Mouse (Mus musculus): Measurements from ENCODE around the gene Prrt2.

Prrt2 gene

DNA sequence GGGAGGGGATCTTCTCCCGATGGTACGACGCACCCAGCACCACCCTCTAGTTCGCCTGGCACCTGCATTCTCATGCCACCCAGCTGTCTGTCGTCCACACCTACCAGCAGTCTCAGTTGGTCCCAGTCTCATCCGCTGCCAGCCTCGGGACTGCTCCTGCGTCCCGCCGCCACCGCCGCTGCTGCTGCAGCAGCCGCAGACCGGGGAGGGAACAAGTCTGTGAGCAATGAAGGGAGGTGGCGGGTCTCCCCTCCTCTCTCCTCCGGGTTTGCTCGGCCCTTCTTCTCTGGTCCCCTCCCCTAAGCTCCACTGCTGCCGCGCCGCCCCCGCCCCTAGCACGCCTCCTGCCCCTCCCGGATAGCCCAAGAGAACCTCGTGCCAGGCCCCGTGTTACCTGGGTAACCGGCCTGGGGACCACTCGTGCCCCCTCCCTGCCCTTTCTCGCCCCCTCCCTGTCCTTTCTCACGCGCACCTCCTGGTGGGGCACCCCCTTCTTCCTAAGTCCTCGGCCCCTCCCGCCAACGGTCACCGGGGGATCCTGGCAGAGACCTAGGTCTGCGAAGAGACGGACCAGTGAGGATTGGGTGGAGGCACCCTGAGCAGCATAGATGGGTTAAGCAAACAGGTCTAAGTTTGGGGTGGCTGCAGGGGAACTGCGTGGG lies at the start of gene Prrt2, which contains the start of gene Gm42742:
Gene Prrt2, minus strand, starts transcription at position 311 of the 662 bp plus-strand sequence.
Gene Gm42742, minus strand, starts transcription at position 197 of the 662 bp plus-strand sequence.
- ATAC-seq (ENCODE audit: low TSS enrichment) = peak; percentile 21

DNA sequence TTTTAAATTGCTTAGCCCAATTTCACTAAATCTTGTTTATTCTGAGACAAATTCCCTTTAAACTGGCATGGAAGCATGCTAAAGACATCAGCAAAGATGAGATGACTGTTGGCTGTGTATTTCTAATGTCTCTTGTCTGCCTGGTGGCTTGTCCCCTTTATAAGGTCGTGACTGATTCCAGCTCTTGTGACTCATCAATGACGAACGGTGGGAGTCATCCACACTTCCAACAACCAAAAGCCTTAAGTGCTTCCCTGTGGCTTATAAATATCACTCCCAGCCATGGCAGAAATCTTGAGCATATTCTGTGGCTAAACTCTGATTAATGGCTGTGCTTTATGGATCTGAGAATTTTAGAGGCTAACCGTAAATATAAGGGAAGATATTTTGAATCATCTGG lies 45.3 kb upstream of the Prrt2 start:
- ATAC-seq (ENCODE audit: low TSS enrichment) = no peak

DNA sequence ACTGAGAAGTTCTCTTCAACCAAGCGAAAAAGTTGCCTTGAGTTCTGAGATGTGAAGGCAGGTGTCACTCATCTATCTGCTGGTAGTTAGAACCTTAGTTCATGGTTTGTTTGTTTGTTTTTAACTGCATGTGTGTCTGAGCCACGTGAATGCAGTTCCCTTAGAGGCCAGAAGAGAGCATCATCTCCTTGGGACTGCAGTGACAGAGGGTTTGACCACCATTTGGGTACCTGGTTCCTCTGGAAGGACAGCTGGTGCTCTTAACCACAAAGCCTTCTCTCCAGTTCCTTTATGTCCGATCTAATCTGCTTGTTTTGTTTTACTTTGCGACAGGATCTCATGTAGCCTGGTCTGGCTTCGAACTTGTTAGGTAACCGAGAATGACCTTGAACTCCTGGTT lies 44.5 kb upstream of the Prrt2 start:
- no peak for ATAC-seq (ENCODE audit: low TSS enrichment)

DNA sequence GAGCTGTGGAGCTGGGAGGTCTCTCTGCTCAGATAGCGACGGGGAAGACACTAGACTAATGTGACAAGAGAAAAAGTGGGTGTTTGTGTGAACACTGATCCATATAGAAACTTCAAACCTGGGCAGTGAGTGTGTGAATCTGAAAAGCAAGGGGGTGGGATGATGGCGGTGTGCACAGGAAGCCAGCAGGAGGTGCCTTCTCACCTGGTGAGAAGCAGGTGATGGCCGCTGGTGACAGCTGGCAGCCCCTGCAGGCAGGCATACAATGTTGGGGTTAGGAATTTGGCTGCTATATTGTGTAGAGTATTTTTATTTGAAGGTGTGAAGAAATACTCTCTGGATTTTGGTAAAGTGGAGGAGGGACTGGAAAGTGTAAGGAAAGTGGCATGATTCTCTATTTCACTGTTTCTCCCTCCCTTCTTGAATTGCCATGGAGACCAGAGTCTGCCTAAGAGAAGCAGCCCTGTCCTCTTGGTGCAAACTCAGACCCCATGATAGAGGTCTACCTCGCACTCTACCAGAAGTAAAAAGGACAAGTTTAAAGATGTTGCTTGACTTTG lies 34.1 kb upstream of the Prrt2 start:
- peak; percentile 76 for ATAC-seq (ENCODE audit: low TSS enrichment)

DNA sequence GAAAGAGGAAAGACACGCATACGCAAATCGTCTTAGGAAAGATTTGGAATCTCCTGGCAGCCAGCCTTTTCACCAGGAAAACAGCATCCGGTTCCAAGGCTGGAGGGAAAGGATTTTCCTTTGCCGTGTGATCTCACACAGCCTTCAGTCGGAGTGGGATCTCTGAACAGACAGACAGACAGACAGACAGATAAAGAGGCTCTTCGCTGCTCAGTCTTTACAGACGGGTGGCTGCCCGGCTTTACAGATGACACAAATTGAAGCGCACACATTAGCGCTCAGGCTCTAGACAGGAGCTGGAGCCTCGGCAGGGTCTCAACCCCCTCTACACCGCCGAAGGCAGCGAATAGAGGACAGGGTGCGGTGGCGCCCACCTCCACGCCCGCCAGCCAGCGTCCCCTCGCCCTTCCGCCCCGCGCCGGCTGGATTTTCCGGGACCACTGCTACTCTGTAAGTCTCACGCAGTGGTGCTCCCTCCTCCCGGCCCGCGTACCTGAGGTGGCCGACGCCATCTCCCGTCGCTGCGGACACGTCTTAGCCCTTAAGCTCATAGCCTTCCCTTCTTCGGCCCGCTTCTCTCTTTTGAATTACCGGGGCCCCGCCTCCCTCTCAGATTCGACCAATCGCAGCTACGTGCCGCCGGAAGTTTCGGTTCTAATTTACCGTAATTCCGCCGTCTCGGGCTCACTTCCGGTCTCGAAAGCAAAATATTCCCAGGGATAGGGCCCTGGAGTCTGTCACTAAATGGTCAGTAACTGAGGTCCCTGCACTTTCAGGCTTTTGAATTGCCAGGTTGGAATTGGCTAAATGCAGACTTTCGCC lies 21.1 kb upstream of the Prrt2 start, which contains the start of gene Kif22:
Gene Kif22, minus strand, starts transcription at position 621 of the 822 bp plus-strand sequence.
- peak; percentile 94 for ATAC-seq (ENCODE audit: low TSS enrichment)

DNA sequence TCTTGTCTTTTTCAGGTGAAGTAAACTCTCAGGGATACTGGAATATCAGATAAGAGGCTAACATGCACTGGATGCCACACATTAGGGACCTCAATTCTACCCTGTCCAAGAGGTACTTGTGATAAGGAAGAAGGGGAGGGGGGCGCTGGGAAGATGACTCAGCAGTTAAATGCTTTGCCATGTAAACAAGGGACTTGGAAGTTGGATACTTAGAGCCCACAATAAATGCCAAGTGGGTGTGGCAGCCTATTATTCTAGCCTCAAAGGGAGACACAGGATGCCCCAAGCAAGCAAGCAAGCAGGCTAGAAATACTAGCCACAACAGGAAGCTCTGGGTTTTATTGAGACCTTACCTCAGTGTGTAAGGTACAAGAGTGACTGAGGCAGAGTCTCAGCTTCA lies 10.2 kb upstream of the Prrt2 start:
- no peak for ATAC-seq (ENCODE audit: low TSS enrichment)

DNA sequence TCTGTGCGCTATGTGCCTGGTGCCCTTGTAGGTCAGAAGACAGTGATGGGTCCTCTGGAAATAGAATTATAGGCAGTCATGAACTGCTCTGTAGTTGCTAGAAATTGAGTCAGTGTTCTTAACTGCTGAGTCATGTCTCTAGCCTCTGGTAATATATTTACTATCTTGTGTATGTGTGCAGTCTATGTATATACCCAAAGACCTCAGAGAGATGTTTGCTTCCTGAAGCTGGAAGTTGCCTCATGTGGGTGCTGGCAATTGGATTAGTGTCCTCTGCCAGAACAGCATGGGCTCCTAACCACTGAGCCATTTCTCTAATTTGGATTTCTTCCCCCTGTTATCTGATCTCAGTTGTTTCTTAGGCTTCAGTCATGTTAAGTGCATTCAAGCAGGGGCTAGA lies 9.2 kb upstream of the Prrt2 start:
- no peak for ATAC-seq (ENCODE audit: low TSS enrichment)

DNA sequence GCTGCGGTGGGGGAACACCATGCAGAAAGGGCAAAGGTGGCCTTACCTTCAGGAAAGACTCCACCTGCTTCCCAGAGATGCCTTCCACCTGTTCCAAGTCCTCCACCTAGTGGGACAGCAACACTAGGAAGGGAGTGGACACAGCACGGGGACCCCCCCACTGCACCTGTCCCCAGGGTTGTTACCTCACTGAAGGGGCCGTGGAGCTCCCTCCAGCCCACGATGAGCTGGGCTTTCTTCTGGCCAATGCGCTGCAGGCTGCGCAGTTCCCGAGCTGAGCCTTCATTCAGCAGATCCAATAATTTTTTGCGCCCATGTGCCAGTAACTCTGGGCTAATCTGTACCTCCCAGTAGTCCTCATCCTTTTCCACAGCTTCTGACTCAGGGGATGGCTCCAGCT lies 6.9 kb upstream of the Prrt2 start:
- ATAC-seq (ENCODE audit: low TSS enrichment) = no peak

DNA sequence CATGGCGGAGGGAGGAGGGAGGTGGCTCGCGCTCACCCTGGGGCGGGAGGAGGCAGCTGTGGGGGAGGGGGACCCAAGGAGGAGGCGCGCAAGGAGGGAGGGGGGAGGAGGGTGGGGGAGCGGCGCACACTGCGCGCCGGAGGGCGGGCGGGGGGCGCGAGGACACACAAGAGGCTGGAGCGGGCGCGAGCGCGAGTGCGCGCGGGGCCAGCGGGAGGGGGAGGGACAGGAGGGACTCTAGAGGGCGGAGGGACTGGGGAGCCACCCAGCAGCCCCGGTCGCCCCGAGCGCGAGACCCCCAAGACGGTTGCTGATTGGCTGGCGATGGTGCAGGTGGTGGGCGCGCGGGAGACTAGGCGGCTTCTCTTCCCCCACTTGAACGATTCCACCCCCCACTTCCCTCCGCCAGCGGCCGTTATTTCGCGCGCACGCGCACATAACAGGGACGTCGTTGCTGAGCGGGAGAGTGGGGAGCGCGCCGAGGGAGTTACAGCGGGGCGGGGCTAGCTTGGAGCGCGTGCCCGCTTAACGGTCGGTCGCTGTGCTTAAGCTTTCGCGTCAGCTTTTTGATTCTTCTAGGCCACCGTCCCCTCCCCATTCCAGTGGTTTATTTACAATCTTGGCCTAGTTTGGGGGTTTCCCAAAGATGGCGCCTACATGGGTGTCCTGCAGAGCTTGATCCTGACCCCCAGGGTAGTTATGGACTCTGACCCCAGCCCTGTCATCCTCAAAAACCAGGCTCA lies 6.1 kb upstream of the Prrt2 start, which contains the start of gene Maz:
Gene Maz, minus strand, starts transcription at position 54 of the 743 bp plus-strand sequence.
- peak; percentile 64 for ATAC-seq (ENCODE audit: low TSS enrichment)

DNA sequence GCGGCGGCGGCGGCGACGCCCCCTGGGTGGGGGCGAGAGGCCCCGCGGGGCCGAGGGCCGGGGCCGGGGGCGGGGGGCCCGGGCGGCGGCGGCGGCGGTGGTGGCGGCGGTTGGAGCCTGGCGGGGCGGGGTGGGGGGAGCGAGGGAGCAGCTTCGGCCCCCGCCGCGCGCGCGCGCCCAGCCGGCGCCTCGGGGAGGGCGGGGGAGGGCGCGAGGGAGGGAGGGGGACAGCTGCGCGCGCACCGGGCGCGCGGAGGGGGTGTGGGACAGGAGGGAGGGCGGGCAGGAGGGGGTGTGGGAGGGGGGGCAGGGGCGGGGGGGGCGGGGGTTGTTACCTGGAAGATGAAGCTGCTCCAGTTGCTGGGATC lies 5.6 kb upstream of the Prrt2 start:
- no peak for ATAC-seq (ENCODE audit: low TSS enrichment)

DNA sequence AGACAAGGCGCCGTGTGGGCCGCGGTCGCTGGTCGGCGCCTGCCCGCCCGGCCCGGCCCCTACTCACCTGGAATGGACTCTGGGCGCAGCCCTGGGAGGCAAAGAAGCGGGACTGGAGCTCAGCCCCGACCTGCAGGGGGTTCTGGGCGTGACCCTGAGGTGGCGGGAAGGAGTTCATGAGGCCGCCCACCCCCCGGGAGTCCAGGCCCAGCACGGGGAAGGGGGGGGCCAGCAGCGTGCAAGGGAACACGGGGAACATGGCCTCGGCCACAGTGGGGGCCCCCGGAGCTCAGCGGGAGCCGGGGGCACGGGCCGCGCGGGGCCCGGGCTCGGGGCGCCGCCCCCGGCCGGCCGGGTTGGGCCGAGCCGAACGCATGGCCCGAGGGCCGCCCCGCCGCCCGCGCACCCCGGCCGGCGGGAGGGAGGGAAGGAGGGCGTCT lies 5.2 kb upstream of the Prrt2 start:
- no peak for ATAC-seq (ENCODE audit: low TSS enrichment)

DNA sequence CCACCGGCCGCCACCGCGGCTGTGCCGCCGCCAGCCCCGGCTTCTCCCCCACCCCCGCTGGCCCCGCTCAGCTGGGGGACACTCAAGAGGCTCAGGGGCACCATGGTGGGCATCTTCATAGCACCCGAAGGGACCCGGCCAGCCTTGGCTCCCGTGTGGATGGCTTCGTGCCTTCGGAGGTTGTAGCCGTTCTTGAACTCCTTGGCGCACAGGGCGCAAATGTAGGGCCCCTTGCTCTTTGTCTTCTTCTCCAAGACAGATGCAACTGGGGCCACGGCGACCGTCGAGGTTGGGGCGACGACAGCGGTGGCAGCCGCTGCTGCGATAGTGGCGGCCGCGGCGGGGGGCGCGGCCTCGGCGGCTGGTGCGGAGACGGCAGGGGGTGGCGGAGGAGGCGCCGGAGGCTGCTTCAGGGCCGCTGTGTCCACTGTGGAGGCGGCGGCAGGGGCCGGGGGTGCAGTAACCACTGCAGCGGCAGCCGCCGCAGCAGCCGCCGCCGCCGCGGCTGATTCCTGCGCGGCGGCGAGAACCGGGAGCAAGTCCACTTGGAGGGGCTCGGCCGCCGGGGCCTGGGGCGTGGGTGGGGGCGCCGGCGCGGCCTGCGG lies 4.6 kb upstream of the Prrt2 start:
- ATAC-seq (ENCODE audit: low TSS enrichment) = no peak

DNA sequence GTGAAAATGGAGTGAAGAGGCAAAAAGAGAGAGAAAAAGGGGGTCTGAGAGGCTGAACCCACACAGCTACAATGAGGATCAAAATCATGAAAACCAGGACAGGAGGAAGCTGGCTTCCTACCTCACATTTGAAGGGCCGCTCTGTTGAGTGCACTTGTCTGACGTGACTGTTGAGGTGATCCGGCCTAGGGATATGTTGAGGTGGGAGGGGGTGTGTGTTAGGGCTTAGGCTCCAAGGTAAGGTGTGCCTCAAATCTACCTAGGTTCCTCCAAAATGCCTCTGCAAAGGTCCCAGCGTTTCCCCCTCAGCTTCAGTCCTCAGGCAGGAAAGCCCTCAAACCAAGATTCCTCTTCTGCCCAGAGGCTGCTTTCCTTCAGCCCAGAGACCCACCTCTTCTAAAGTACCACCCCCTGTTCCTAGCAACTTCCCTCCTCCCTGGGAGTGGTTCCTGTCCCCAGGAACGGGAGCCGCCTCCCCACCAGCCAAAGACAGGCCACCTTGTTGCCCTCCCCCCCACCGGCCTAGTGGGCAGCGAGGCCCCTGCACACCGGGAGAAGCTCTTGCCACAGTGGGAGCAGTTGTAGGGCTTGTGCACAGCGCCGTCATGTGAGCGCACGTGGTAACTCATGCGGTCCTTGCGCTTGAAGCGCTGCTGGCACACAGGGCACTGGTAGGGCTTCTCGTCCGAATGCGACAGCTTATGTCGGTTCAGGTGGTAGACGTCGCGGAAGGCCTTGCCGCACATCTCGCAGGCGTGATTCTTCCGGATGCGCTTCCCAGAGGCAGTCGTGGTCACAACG lies 3.9 kb upstream of the Prrt2 start:
- ATAC-seq (ENCODE audit: low TSS enrichment) = peak; percentile 17; the same call in 1 of the 2 replicates

DNA sequence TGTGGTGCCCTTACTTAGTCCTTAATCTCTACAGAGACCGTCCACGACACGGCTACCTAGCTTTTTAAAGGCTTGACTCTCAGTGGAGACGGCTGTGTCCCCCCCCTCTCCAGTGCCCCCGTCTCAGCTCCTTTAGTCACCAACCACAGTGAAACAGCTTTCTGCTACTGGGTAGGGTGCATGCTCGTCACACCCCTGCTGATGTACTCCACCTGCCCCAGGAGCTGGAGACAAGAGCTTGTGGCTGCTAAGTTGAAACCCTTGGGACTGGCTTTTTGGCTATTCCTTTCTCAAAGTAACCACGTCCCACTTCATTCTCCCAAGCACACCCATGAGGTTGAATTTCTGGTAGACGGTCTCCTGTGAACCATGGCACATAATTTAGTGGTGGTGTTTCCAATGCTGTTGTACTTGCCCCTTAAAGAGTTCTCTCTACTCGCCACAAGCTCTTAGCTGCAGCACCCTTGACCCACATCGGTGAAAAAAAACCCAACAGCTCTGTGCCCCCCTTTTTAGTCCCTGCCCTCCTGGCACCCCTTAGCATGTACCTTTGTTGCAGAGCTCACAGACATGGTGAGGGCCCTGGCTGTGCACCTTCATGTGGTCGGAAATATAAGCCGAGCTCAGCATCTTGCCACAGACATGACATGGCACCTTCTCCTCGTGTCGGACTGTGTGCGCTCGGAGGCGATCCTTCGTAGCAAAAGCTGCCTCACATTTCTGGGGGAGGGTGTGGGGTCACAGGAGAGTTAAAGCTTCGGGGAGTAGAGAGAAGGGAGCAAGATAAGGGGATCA lies 3.1 kb upstream of the Prrt2 start:
- no peak for ATAC-seq (ENCODE audit: low TSS enrichment)

DNA sequence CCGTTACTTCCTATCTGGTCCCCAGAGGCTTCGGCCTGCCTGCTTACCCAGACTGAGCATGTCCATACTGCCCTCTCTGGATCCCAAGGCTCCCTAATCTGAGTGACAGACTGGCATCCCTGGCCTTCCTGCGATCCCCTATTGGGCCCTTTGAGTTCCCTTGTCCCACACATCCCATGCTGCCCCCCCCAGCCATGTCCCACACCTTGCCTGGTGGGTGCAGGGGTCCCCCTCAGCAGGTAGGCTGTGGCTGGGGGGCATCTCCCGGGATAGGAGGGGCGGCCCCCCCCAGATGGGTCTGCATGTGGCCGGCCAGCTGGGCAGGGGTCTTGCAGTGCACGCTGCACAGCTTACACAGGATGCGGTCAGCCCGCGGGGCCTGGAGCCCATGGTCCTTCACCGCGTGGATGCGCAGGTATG lies 2.3 kb upstream of the Prrt2 start:
- ATAC-seq (ENCODE audit: low TSS enrichment) = no peak

DNA sequence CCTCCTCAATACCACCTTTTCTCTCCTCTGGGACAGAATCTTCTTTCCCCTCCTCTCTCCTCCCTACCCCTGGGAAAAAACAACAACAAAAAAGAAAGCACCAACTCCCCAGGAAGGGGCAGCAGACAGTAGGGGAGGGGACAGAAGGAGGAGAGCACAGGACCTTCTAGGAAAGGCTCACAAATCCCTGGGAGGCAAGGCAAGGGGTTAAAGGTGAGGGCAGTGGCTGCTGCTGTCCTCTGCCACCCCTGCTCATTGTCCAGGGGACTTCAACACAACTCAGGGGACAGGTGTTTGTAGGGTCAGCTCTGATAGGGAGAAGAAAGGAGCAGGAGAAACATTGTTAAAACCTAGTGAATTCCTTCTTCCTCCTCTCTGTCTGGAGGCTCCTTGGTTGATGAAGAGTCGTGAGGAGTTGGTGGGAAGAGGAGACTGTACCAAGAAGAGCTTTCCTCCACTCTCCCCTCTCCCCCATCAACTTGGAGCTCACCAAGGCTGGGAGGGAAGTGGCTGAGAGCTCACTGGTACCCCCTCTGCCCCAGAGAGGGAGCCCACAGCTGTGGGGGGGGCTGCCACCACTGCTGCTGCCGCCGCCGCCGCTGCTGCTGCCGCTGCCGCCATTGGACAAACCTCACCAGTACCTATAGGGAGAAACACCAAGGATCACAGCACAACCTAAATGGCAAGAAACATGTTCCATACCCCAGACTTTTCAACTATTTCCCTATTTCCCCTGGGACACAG lies 1.7 kb upstream of the Prrt2 start:
- ATAC-seq (ENCODE audit: low TSS enrichment) = no peak

DNA sequence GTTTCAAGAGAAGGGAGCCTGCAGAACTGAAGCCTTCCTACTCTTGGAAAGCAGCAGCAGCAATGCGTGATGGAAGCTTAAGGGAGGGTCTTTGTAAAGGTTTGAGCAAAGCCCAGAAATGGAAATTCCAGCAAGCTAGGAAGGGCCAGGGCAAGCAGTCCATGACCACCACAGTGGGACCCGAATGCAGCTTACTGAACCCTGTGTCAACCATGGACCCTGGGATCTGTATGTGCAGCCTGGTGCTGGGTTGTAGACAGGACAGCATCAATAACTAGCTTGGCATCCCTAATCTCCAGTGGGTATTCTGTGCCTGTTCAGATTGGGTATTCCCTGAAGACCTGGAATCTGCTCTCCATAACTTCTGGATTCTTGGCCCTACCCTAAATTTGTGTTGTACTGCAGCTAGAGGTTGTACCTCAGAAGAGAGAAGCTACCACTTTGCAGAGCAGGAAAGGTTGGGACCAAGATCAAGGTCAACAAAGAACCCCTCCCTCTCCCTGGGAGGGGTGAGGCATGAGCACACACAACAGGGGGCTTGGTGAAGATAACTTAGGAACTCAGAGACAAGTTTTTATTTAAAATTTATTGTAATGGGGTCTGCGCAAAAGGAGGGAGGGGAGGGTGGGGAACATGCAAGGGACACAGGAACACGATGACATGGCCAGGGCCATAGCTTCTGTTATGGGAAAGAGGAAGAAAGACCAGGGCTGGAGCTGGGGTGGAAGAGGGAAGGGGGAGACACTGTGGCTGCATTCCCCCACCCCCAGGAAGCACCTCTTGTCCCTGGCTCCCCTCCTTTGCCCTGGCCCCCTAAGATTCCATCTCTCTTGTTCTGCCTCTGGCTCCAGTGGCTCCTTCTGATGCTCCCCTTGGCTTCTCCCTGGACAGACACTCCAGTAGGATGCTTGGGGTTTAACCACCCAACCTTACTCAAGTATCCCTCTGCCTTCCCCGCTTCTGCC lies 834 bp upstream of the Prrt2 start:
- ATAC-seq (ENCODE audit: low TSS enrichment) = no peak

DNA sequence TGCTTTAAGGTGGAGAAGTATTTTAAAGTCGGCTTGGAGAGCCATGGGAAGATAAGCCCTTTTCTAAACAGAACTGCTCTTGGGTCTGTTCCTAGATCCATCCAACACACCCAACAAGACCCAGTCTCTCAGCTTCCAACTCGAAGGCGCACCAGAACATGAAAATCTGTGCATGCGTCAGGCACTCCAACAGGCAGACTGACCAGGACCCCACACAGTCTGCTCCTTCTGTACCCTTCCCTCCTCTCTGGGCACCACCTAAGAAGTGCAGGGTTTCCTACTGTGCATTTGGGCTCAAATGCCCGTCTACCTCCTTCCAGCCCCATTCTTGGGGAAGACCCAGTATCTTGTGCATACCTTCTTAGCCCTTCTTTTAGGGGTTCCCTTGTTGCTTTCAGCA lies 520 bp downstream of the Prrt2 start:
- no peak for ATAC-seq (ENCODE audit: low TSS enrichment)

Data from frontal cortex, adult (tissue).